Mouse (Mus musculus): ENCODE measurements at regions not wholly inside any gene's neighbourhood (a gene's known extent, or its start where the extent isn't known, plus 50 kb on each side); places are given as distances from the start of the nearest gene placed in this dataset.
A peak's percentile ranks its signal among the peaks of the same experiment; 100 is the strongest.

GRCm38 (mm10) chr6:96745906-96746305 is 314.3 kb downstream of the Fam19a4 start:
- Histone ChIP-seq H3K4me2 (ENCODE audit: low read depth, low read length, poor library complexity, severe bottlenecking) (no peak overlapping the region), H3K9ac (replicated peaks; ENCODE audit: low read length, poor library complexity, severe bottlenecking) (no peak overlapping the region), H3K27me3 (ENCODE audit: insufficient read depth, low read length) (no peaks in the 10 kb centered on the region), H3K27ac (ENCODE audit: low read depth, low read length) (no peak overlapping the region), H3K9me3 (ENCODE audit: low read length) (no peaks in the 10 kb centered on the region), H3K36me3 (ENCODE audit: insufficient read depth, low read length) (no peaks in the 10 kb centered on the region), H3K4me1 (ENCODE audit: insufficient read depth, low read length) (no peaks in the 10 kb centered on the region), H3K4me3 (ENCODE audit: low read depth, low read length) (no peak overlapping the region)
- DNase-seq (ENCODE audit: low spot score) (peak; percentile 42), ATAC-seq (ENCODE audit: low FRiP score) (no peak)
- TF ChIP-seq CTCF (IDR thresholded peaks at IDR 0.05) = no peak
- 81% methylated on average over 1 of the region's 1 CpGs for WGBS

GRCm38 (mm10) chr6:96716931-96717330 is 343.3 kb downstream of the Fam19a4 start:
- WGBS = 50% methylated on average over 2 of the region's 2 CpGs
- Histone ChIP-seq H3K4me2 (ENCODE audit: low read depth, low read length, poor library complexity, severe bottlenecking) (no peak overlapping the region), H3K9ac (replicated peaks; ENCODE audit: low read length, poor library complexity, severe bottlenecking) (no peak overlapping the region)

DNA sequence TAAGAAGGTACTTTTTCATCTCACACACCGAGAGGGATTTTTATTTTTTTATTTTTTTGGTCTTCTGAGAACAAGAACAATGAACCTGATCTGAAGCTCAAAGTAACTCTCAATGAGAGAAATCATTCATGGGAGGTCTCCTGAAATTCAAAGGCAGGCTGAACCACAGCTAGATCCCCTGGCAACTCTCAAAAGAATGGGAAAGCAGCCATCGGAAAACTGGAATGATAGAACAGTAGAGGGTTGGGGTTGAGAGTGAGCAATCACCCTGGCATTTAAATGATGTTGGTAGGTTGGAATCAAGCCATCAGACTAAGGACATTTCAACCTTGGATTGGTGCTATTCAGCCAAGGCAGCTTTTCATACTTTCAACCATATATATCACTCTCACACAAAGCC is 350.5 kb downstream of the Fam19a4 start:
- TF ChIP-seq CTCF (IDR thresholded peaks at IDR 0.05) = no peak
- no peak for ATAC-seq (ENCODE audit: low FRiP score)

More at GRCm38 (mm10) chr6:96716931-96717330, 343.3 kb downstream of the Fam19a4 start:
- Histone ChIP-seq H3K4me1 (ENCODE audit: insufficient read depth, low read length) (no peaks in the 10 kb centered on the region), H3K9me3 (ENCODE audit: low read length) (no peaks in the 10 kb centered on the region), H3K36me3 (ENCODE audit: insufficient read depth, low read length) (no peaks in the 10 kb centered on the region), H3K27me3 (ENCODE audit: insufficient read depth, low read length) (no peaks in the 10 kb centered on the region), H3K4me3 (ENCODE audit: low read depth, low read length) (no peak overlapping the region), H3K27ac (ENCODE audit: low read depth, low read length) (no peak overlapping the region)
- DNase-seq (ENCODE audit: low spot score) (no peak), ATAC-seq (ENCODE audit: low FRiP score) (no peak)
- TF ChIP-seq CTCF (IDR thresholded peaks at IDR 0.05) = no peak

More for the DNA sequence above, 350.5 kb downstream of the Fam19a4 start:
- no peak overlapping the region for H3K9ac ChIP-seq (replicated peaks; ENCODE audit: low read length, poor library complexity, severe bottlenecking)
- H3K27me3 ChIP-seq (ENCODE audit: insufficient read depth, low read length) = no peaks in the 10 kb centered on the region
- no peak overlapping the region for H3K4me3 ChIP-seq (ENCODE audit: low read depth, low read length)
- peak; percentile 6 for DNase-seq (ENCODE audit: low spot score)
- whole genome bisulfite sequencing = 63% methylated on average over 2 of the region's 2 CpGs
- H3K4me1 ChIP-seq (ENCODE audit: insufficient read depth, low read length) = no peaks in the 10 kb centered on the region
- H3K36me3 ChIP-seq (ENCODE audit: insufficient read depth, low read length) = no peaks in the 10 kb centered on the region
- H3K27ac ChIP-seq (ENCODE audit: low read depth, low read length) = no peak overlapping the region
- no peak overlapping the region for H3K4me2 ChIP-seq (ENCODE audit: low read depth, low read length, poor library complexity, severe bottlenecking)
- H3K9me3 ChIP-seq (ENCODE audit: low read length) = no peaks in the 10 kb centered on the region

Measured in midbrain, postnatal 0 days (tissue).